Mouse (Mus musculus): ENCODE data around the gene Zxdc.

- TF ChIP-seq CTCF (IDR thresholded peaks at IDR 0.05; ENCODE audit: insufficient read depth, low read depth, low read length) (no peak), POLR2A (IDR thresholded peaks at IDR 0.05; ENCODE audit: insufficient read depth, low read depth, low read length) (no peak)
These were observed 39.3 kb upstream of the Zxdc start for GRCm38 (mm10) chr6:90329953-90330352.

Measured in olfactory bulb, adult 2 months (tissue).